Mouse (Mus musculus): ENCODE data around the gene Tmbim1. TPM values are rescaled to one million over a fixed set of nuclear protein-coding genes. Genes with fewer than 3 reads are reported as not detected.

Tmbim1 gene
- polyA plus RNA-seq, 1 experiment, result 120 TPM

DNA sequence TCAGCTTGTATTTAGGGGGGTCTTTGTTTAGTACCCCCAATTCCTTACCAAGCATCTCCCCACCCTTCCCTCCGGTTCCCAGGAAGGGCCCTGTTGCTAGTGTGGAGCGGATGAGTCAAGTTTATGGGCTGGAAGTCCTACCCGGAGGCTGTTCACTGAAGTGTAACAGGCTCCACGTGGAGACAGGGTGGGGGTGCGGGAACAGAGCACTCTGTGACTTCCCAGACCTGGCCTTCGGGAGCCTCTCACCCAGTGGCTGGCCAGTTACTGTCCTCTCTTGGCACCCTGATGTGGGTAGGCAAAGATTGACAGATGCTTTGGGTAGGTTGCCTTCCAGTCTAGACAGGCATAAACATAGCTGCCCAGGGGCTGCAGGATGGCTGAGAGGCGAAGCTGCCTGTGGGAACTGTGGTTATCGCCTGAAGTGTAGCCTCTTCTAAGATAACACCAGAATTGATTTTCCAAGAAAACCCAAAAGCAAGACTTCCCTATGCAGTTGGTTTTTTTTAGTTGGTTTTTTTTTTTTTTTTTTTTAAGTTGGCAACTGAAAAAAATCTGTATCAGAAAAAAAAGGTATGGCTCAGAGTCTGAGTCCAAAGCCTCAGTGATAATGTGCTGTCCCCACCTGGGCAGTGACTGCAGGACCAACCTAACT lies 27.4 kb downstream of the Tmbim1 start:
- no peak for DNase-seq (ENCODE audit: low spot score)

DNA sequence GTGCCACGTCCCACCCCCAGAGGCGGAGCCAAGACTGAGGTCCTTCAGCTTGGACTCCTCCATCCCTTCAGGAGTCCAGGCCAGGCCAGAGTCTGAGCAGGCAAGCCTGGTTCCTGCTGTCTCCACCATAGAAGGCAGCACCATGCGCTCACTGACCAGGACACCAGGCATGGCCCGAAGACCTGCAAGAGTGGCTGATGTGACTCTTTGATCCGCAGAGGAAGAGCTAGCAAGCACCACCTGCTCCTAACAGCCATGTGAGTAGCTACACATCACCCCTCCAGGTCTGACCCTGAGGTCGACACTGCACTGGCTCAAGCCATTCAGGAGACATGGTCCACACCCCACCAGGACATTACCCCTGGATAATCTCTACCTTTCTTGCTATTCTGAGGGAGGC lies 28.4 kb downstream of the Tmbim1 start:
- DNase-seq (ENCODE audit: low spot score), result no peak

DNA sequence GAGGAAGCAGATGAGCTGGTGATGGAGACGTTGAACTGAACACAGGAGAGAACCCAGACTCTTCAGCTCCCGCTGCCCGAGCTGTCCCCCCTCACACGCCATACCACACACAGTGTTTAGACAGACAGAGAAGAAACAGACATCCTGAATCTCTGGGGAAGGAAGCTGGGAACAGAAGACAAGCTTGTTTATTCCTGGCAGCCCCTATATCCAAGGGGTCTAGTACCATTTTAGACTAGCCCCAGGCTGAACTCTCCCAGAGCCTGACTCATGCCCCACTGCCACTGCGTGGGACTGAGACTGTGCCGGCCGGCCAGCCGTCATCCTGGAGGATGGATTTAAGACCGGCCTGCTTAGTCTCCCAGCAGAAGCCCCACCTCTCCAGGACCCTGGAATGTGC lies 30.4 kb downstream of the Tmbim1 start:
- no peak for DNase-seq (ENCODE audit: low spot score)

DNA sequence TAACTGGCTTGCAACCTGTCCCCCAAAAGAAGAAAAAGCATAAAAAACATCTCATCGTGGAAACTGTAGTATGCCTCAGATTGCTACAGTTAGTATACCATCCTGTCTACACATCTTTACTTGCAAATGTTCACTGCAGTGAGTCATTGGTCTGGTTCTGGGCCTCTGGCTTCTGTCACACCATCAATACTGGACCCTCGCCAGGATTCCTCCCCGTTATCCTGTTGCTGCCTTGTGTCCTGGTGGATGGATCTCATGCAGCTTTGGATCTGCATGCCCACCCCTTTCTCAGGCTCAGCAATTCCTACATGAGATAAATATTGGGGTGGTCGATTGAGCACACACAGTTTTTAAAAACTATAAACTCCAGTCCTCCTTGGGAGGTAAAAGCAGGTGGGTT lies 33.8 kb downstream of the Tmbim1 start:
- no peak for DNase-seq (ENCODE audit: low spot score)

DNA sequence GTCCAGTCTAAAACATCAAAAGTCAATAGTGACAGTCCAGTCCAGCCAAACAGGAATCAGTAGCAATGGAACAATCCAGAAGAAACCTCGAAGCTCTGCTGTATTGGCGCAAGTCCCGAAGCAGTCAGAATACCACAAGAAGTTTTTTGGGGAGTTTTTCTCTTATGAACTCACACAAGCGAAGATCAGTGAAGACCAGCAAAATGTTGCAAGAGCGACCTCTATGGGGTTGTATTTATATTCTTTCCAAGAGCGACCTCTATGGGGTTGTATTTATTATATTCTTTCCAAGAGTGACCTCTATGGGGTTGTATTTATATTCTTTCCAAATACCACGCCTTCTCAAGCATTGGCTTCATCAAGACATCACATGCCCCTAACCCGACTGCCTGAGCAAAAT lies 36.7 kb downstream of the Tmbim1 start:
- DNase-seq (ENCODE audit: low spot score), result no peak

DNA sequence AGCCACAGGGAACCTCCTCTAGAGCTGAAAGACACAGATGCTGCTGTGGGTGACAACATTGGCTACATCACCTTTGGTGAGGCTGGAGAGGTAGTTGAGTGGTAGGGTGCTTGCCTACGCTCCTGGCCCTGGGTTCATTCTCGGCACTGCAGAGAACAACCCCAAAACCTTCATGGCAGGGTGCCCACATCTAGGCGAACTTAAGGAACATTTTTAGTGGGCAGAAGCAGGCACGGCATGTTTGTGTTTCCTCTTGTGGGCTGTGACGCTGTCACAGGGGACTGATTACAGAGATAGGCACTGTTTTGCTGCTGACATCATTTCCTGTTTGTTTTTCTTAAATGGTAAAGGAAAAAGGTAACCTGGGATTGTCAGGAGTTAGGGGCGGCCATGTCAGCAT lies 42.9 kb downstream of the Tmbim1 start:
- no peak for DNase-seq (ENCODE audit: low spot score)

DNA sequence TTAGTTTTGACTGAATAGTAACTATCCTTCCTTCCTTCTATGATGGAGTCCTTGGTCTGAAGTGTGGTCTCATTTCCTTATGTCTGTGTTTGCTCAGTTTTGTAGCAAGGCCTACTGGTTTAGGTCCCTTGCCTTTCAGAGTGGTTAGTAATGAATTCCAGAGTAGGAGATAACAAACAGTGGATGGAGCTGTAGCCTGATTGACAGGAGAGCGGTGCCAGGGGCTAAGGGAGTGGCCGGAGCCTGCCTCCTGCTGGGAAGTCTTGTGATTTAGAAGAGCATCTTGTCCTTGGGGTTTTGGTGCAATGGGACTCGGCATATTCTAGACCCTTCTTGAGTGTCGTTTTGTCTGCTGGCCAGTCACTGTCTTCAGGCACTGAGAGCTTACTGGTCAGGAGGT lies 48.6 kb downstream of the Tmbim1 start:
- DNase-seq (ENCODE audit: low spot score), result no peak

DNA sequence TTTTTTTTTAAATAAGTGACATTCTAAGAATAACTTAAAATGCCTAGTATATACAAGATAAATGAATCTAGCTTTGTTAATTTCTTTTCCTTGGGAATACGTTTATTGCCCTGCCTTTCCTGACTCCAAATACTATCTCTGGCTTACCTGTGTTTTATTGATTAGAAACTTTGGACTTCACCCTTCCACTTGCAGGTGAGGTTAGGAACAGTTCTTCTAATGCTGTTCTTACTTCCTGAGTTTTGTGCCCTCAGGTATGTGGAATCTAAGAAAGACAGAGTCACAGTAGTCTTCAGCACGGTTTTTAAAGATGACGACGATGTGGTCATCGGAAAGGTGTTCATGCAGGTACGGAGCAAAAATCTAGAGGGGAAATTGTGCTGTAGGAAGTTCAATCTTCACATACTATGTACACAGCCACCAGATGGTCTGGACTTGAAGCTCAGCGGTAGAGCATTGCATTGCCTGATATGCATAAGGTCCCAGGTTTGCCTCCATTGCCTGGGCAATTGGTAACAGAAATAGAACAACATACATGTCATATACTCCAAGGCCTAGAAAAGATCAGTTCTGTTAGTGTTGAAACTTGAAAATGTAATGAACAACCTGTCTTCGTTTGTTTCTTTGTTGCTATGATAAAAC lies 49.6 kb downstream of the Tmbim1 start:
- no peak for DNase-seq (ENCODE audit: low spot score)

DNA sequence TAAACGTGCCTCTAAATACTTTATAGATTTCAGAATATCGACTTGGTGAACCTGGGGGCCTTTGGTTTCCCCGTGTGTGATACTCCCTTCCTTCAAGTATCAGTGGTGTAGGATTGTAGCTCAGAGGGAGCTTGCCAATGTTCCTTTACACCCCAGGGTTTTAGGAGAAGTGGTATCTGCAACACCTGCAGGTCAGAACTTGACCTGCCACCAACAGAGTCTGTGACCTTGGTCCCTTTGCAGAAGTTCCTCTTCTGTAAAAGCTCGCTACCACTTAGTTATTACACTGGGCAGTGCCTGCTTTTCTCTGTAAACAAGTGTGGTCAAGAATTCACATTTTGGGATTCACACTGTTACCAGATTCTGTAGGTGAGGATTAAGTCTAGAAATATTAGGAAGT lies 55.3 kb downstream of the Tmbim1 start:
- no peak for DNase-seq (ENCODE audit: low spot score)

DNA sequence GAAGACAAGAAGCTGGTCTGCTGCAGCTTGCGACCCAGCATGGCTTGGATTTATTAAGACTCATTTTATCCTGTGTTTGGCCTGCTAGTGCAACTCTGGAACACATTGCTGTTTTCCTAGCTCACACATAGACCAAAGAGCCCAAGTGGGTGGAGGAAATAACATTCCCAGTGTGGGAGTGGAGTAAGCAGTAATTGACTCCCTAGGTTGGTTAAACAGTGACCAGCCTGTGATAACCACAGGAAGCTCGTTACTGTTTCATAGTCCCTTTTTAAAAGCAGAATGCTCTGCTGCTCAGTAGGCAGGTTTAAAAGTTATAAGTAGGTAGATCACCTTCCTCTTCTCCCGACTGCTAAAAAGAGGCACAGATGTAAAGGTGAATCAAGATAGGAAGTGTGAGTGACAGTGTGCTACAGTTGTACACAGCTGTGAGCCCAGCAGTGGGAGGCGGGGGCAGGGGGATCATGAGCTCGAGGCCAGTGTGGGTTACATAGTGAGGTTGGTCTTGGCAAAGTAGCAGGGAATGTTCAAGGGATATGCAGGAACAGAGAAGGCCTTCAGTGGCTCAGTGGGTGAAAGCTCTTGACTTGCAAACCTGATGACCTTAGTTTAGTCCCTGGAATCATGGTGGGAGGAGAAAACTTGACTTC lies 56.0 kb downstream of the Tmbim1 start:
- DNase-seq (ENCODE audit: low spot score), result no peak

DNA sequence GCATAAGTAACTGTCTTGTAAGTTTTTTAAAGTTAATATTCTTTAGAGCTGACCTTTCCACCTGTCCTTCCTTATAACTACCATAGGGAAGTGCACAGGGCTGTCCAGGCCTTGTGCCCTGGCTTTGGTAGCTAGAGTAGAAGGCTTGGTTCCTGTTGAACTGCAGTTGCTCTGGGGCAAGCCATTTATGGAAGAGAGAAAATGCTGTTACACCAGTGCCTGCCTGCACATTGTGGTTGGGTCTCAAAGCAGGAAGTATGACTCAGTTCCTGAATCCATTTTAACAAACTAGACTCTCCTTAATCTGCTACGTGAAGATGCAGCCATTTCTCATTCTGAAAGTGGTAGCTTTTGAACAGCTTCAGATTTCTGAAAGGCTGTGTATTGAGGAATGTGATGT lies 56.6 kb downstream of the Tmbim1 start:
- DNase-seq (ENCODE audit: low spot score), result no peak

DNA sequence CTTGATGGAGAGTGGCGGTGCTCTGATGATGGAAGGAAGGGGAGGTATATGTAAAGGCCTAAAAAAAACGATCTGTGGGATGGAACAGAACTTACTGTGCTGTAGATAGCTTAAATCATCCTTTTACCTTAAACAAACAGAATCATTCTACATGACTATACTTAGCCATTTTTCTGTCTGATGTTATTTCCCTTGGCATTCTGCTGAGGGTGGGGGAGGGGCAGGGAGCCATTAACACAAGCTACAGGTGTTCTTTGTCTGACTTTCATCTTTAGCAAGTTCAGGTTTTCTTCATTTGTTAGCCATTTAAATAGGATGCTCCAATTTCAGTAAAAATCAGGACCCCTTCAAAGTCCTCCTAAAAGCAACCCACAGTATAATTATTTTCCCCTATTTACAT lies 59.9 kb downstream of the Tmbim1 start:
- DNase-seq (ENCODE audit: low spot score), result no peak

DNA sequence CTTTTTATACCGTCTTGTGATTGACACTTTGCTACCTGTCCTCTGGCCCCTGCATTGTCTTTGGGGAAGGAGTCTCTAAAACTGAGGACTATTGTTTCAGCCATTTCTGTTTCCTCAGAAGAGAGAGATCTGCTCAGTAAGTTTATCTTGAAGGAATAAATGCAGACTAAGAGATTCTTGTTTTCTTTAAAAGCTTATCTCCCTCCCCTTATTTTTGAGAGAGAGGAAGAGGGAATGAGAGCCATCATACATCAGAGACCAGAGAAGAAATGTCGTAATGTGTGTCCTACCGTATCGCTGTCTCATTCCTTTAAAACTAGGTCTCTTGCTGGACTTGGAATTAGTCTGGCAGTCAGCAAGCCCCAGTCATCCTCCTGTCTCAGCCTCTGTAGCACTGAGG lies 64.6 kb downstream of the Tmbim1 start:
- no peak for DNase-seq (ENCODE audit: low spot score)

DNA sequence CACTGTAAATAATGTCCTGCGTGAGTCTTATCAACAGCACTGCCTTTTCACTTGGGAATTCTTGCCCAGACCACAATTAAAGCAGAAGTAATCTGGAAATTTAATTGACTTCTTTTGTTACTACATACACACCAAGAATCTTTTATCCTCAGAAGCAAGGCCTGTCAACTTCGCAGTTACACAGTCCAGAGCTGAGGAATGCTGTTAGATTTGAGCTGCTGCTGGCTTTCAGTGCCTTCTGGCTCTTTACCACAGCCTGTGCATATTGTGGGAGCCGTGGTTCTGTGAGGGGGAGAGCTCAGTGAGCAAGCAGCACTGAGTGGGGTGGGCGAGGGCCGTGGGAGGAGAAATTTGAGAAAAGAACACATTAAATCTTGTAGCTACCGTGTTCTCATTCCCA lies 65.1 kb downstream of the Tmbim1 start:
- DNase-seq (ENCODE audit: low spot score), result no peak

DNA sequence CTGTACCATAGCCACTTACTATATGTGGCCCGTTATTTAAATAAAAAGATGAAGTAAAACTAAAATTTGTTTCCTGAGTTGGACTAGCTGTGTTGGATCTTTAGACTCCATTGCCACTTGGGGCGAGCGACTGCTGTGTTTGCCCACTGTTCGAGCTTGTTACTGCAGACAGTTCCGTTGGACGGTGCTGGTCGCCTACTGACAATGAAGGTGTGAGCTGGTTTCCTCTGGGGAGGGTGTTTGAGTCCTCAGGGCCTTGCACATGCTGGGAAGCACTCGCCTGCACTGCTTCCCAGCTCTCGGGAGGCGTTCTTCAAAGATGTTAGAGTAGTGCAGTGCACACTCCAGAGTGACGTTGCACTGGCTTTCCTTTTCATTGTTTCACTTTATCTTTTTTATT lies 65.8 kb downstream of the Tmbim1 start:
- DNase-seq (ENCODE audit: low spot score), result no peak

DNA sequence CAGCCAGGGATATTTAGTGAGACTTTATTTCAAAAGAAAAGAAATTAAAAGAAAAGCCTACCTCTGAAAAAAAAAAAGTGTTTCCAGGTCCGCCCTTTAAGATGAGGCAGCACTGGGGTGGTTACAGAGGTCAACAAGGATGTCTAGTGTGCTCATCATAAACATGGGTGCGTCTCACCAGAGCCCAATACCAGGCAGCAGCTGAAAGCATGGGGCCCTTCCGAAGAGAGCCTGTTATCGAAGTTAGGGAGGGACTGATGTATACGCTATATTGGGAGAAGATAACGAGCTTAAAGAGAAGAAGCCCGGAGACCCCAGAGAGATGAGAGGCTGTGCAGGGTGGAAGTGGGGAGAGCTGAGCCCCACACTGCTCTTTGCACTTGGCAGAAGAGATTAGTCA lies 66.3 kb downstream of the Tmbim1 start:
- DNase-seq (ENCODE audit: low spot score), result no peak

Other genes with a start within 250 kb of the Tmbim1 start
- 192 and 408 TPM in 2 replicates for gene Tns1, start 181.2 kb downstream of the Tmbim1 start, polyA plus RNA-seq (2012; rRNA removed)
- gene Rufy4, start 180.1 kb downstream of the Tmbim1 start, polyA plus RNA-seq (2012; rRNA removed), result 1.2 TPM in 2 replicates
- gene Cxcr2, start 151.6 kb downstream of the Tmbim1 start, polyA plus RNA-seq (2012; rRNA removed), result 0.03 TPM in 2 replicates
- gene Cxcr1, start 111.0 kb downstream of the Tmbim1 start, polyA plus RNA-seq (2012; rRNA removed), result not detected in 2 replicates
- 372 and 394 TPM in 2 replicates for gene Arpc2, start 69.5 kb downstream of the Tmbim1 start, polyA plus RNA-seq (2012; rRNA removed)
- gene Gpbar1, start 27.1 kb downstream of the Tmbim1 start, polyA plus RNA-seq (2012; rRNA removed), result 1.6 TPM in 2 replicates
- 131 and 137 TPM in 2 replicates for gene Aamp, start 20.9 kb downstream of the Tmbim1 start, polyA plus RNA-seq (2012; rRNA removed)
- gene Pnkd, start 20.7 kb downstream of the Tmbim1 start, polyA plus RNA-seq (2012; rRNA removed), result 60.6 and 61.9 TPM in 2 replicates
- 2.7 and 2.9 TPM in 2 replicates for gene Catip, start 56.5 kb upstream of the Tmbim1 start, polyA plus RNA-seq (2012; rRNA removed)
- gene Slc11a1, start 69.6 kb upstream of the Tmbim1 start, polyA plus RNA-seq (2012; rRNA removed), result 13.2 and 16.5 TPM in 2 replicates
- gene Ctdsp1, start 85.9 kb upstream of the Tmbim1 start, polyA plus RNA-seq (2012; rRNA removed), result 93.7 and 117 TPM in 2 replicates
- gene Vil1, start 103.8 kb upstream of the Tmbim1 start, polyA plus RNA-seq (2012; rRNA removed), result 0.07 and 0.10 TPM in 2 replicates
- gene Cnot9, start 200.4 kb upstream of the Tmbim1 start, polyA plus RNA-seq (2012; rRNA removed), result 21.0 and 24.0 TPM in 2 replicates
- 0.30 and 0.47 TPM in 2 replicates for gene Plcd4, start 237.3 kb upstream of the Tmbim1 start, polyA plus RNA-seq (2012; rRNA removed)
- 5.8 and 6.5 TPM in 2 replicates for gene Usp37, start 238.7 kb upstream of the Tmbim1 start, polyA plus RNA-seq (2012; rRNA removed)